In genomic region chr5:90571216-90571615, GRCm38 (mm10) we compare ENCODE assay signal across 34 mouse cellular contexts. TPM values are rescaled to one million over a fixed set of nuclear protein-coding genes. Genes with fewer than 3 reads are reported as not detected.
DNase-seq lines count a peak whose midpoint lies in the region; ATAC-seq and TF ChIP-seq lines count a peak whose summit lies in the region.
"Had no signal": no experiment of that assay in that cellular context is flagged by ENCODE, and none has a peak within 500 bp of the region (broad histone marks: within the 10 kb centered on the region; RNA-seq: fewer than 3 reads in every experiment).

No protein-coding gene starts in this region.

- H3K27me3 ChIP-seq in hindbrain, embryonic 16.5 days (replicated peaks; ENCODE audit: control insufficient read depth, insufficient read depth, low read length): no peaks in the 10 kb centered on the region
- no peaks in the 10 kb centered on the region for H3K27me3 ChIP-seq in hindbrain, embryonic 14.5 days (ENCODE audit: control insufficient read depth, insufficient read depth, low read length)
- H3K27me3 ChIP-seq: embryonic facial prominence, embryonic 12.5 days; hindbrain, embryonic 13.5 days; liver, embryonic 12.5 days; neural tube, embryonic 13.5 days had no signal

- intact Hi-C loops in left cerebral cortex, postnatal 4 days (cut with DNase I): no loop called here
- intact Hi-C loops in left cerebral cortex, postnatal 36 days (cut with DNase I): no loop called here

- H3K4me1 ChIP-seq in hindbrain, embryonic 16.5 days (ENCODE audit: control insufficient read depth, insufficient read depth, low read depth, low read length): peaks cover 3% of the 10 kb centered on the region; the same call in 1 of the 2 replicates
- H3K4me1 ChIP-seq in hindbrain, embryonic 14.5 days (replicated peaks; ENCODE audit: control insufficient read depth, insufficient read depth, low read length): no peaks in the 10 kb centered on the region
- H3K4me1 ChIP-seq in lung, adult 2 months (ENCODE audit: control insufficient read depth, insufficient read depth, low read length): no peaks in the 10 kb centered on the region
- H3K4me1 ChIP-seq: liver, embryonic 12.5 days; neural tube, embryonic 13.5 days had no signal

- no peak for TF ChIP-seq POLR2A in lung, adult 2 months (IDR thresholded peaks at IDR 0.05; ENCODE audit: borderline replicate concordance, extremely low read depth, low read depth, low read length)

- TF ChIP-seq CTCF in lung, adult 2 months (IDR thresholded peaks at IDR 0.05; ENCODE audit: insufficient read depth, low read length): no peak

- ATAC-seq in hindbrain, embryonic 16.5 days: no peak
- no peak for ATAC-seq in hindbrain, embryonic 14.5 days (ENCODE audit: low FRiP score)
- ATAC-seq: CD4-positive, CD25-positive, alpha-beta regulatory T cell, adult 4 months; forebrain, embryonic 14.5 days; liver, embryonic 12.5 days; liver, postnatal 0 days had no signal

- DNase-seq in hindbrain, embryonic 14.5 days (ENCODE audit: low spot score): no peak
- DNase-seq in left cerebral cortex, postnatal 4 days: peak; percentile 8
- DNase-seq in left cerebral cortex, postnatal 36 days (ENCODE audit: low spot score in 2 of 2): no peak
- peak; percentile 56 for DNase-seq in lung, postnatal 10 days
- DNase-seq in lung, adult 2 months: no peak
- no peak for DNase-seq in urinary bladder, postnatal 14 days (ENCODE audit: low spot score)
- DNase-seq: adrenal gland, postnatal 25 days; cerebellum, adult 18-20 months; cerebellum, postnatal 14 days; gastrocnemius, postnatal 14 days; heart, postnatal 36 days; kidney, adult 8-10 months; kidney, postnatal 25 days; liver, postnatal 0 days; thymus, adult 2 months; thymus, postnatal 36 days had no signal

- 16% methylated on average over 3 of the region's 3 CpGs for WGBS in hindbrain, embryonic 16.5 days
- WGBS in hindbrain, embryonic 14.5 days: 17% methylated on average over 3 of the region's 3 CpGs
- WGBS in lung, adult 2 months: 34% methylated on average over 3 of the region's 3 CpGs

- no peaks in the 10 kb centered on the region for H3K9me3 ChIP-seq in hindbrain, embryonic 16.5 days (ENCODE audit: control insufficient read depth, low read length)
- H3K9me3 ChIP-seq in hindbrain, embryonic 14.5 days (ENCODE audit: control insufficient read depth, low read length): no peaks in the 10 kb centered on the region
- H3K9me3 ChIP-seq: embryonic facial prominence, embryonic 12.5 days; hindbrain, embryonic 13.5 days; liver, embryonic 12.5 days; neural tube, embryonic 13.5 days had no signal

- H3K36me3 ChIP-seq in hindbrain, embryonic 16.5 days (ENCODE audit: control insufficient read depth, insufficient read depth, low read length): no peaks in the 10 kb centered on the region
- H3K36me3 ChIP-seq in hindbrain, embryonic 14.5 days (replicated peaks; ENCODE audit: control insufficient read depth, insufficient read depth): no peaks in the 10 kb centered on the region
- H3K36me3 ChIP-seq: embryonic facial prominence, embryonic 12.5 days; hindbrain, embryonic 13.5 days; liver, embryonic 12.5 days; neural tube, embryonic 13.5 days had no signal

- H3K9ac ChIP-seq in hindbrain, embryonic 16.5 days (ENCODE audit: low read depth, low read length): no peak overlapping the region
- no peak overlapping the region for H3K9ac ChIP-seq in hindbrain, embryonic 14.5 days
- H3K9ac ChIP-seq: embryonic facial prominence, embryonic 12.5 days; hindbrain, embryonic 13.5 days; liver, embryonic 12.5 days; liver, postnatal 0 days; neural tube, embryonic 13.5 days had no signal

- H3K4me2 ChIP-seq in hindbrain, embryonic 16.5 days (ENCODE audit: low read length): peak overlapping the region; percentile 21; the same call in 1 of the 2 replicates
- H3K4me2 ChIP-seq in hindbrain, embryonic 14.5 days (replicated peaks): no peak overlapping the region
- H3K4me2 ChIP-seq: embryonic facial prominence, embryonic 12.5 days; heart, embryonic 11.5 days; hindbrain, embryonic 13.5 days; liver, embryonic 12.5 days; midbrain, embryonic 11.5 days; neural tube, embryonic 13.5 days had no signal

- H3K27ac ChIP-seq in hindbrain, embryonic 16.5 days (ENCODE audit: low read depth, low read length): no peak overlapping the region
- no peak overlapping the region for H3K27ac ChIP-seq in hindbrain, embryonic 14.5 days
- H3K27ac ChIP-seq: embryonic facial prominence, embryonic 12.5 days; hindbrain, embryonic 13.5 days; layer of hippocampus, adult 2 months; left cerebral cortex, adult 2 months; liver, embryonic 12.5 days; neural tube, embryonic 13.5 days had no signal

- no peak overlapping the region for H3K4me3 ChIP-seq in hindbrain, embryonic 16.5 days (ENCODE audit: low read length)
- H3K4me3 ChIP-seq in hindbrain, embryonic 14.5 days (replicated peaks; ENCODE audit: low read length): no peak overlapping the region
- no peak overlapping the region for H3K4me3 ChIP-seq in lung, adult 2 months (replicated peaks; ENCODE audit: extremely low read depth, low read depth, low read length)
- H3K4me3 ChIP-seq: embryonic facial prominence, embryonic 12.5 days; hindbrain, embryonic 13.5 days; layer of hippocampus, adult 2 months; left cerebral cortex, adult 2 months; liver, embryonic 12.5 days; neural tube, embryonic 13.5 days had no signal

RNA-seq across cellular contexts. Expression of gene 5830473C10Rik, which starts 10.3 kb away (rescaled TPM):
- polyA plus RNA-seq in hindbrain, embryonic 16.5 days (2015; fragmentation: Nextera tagmentation; extraction: Ambion mirVana): 0.06 and 0.12 TPM in 2 replicates
- polyA plus RNA-seq in hindbrain, embryonic 14.5 days (2014; fragmentation: Nextera tagmentation; extraction: Ambion mirVana): 0.08 TPM in 1 of 2 replicates, not detected in the other
- under 1 TPM; 0.54 TPM for total RNA-seq in left cerebral cortex, postnatal 4 days (2021)
- total RNA-seq in left cerebral cortex, postnatal 36 days (2021): under 1 TPM; 0.16 to 0.27 TPM
- polyA plus RNA-seq in lung, adult 2 months (2012; rRNA removed): not detected in 2 replicates
- total RNA-seq: adrenal gland, adult 18-20 months; adrenal gland, postnatal 25 days; gastrocnemius, postnatal 14 days; granulocyte monocyte progenitor cell, adult 5-6 weeks; heart, postnatal 36 days; layer of hippocampus, adult 2 months; megakaryocyte, adult 5-6 weeks had no signal
- polyA plus RNA-seq: forebrain, embryonic 14.5 days; heart, embryonic 11.5 days; heart, embryonic 16.5 days; hindbrain, embryonic 13.5 days; midbrain, embryonic 11.5 days; neural tube, embryonic 13.5 days; thymus, adult 2 months had no signal

RNA-seq across cellular contexts. Expression of gene Afm, which starts 52.5 kb away (rescaled TPM):
- polyA plus RNA-seq in hindbrain, embryonic 16.5 days (2015; fragmentation: Nextera tagmentation; extraction: Ambion mirVana): not detected in 2 replicates
- not detected in 2 replicates for polyA plus RNA-seq in hindbrain, embryonic 14.5 days (2014; fragmentation: Nextera tagmentation; extraction: Ambion mirVana)
- not detected for total RNA-seq in left cerebral cortex, postnatal 4 days (2021)
- total RNA-seq in left cerebral cortex, postnatal 36 days (2021): not detected
- polyA plus RNA-seq in lung, adult 2 months (2012; rRNA removed): not detected in 2 replicates
- total RNA-seq: adrenal gland, postnatal 25 days; gastrocnemius, postnatal 14 days; granulocyte monocyte progenitor cell, adult 5-6 weeks; heart, postnatal 36 days; layer of hippocampus, adult 2 months; layer of hippocampus, postnatal 14 days; left cerebral cortex, adult 2 months; left cerebral cortex, postnatal 25 days; megakaryocyte, adult 5-6 weeks had no signal
- polyA plus RNA-seq: CD4-positive, CD25-positive, alpha-beta regulatory T cell, adult 4 months; embryonic facial prominence, embryonic 12.5 days; forebrain, embryonic 14.5 days; heart, embryonic 11.5 days; hindbrain, embryonic 13.5 days; limb, embryonic 14.5 days; midbrain, embryonic 11.5 days; neural tube, embryonic 13.5 days; thymus, adult 2 months had no signal

Comparison
In these comparisons a context has a peak if more than half of its experiments do, and no peak if none do; other contexts are left out.
1. DNase-seq: peak in left cerebral cortex, postnatal 4 days (single experiment) and lung, postnatal 10 days (single experiment); none in hindbrain, embryonic 14.5 days (single experiment), left cerebral cortex, postnatal 36 days (0 of 2), lung, adult 2 months (single experiment) and urinary bladder, postnatal 14 days (single experiment).